Mouse (Mus musculus): ENCODE measurements at regions not wholly inside any gene's neighbourhood (a gene's known extent, or its start where the extent isn't known, plus 50 kb on each side); places are given as distances from the start of the nearest gene placed in this dataset.

- Histone ChIP-seq H3K36me3 (replicated peaks) (no peaks in the 10 kb centered on the region), H3K27me3 (replicated peaks) (no peaks in the 10 kb centered on the region), H3K4me2 (no peak overlapping the region), H3K9ac (no peak overlapping the region), H3K9me3 (no peaks in the 10 kb centered on the region), H3K4me1 (no peaks in the 10 kb centered on the region), H3K27ac (no peak overlapping the region), H3K4me3 (no peak overlapping the region)
- ATAC-seq (replicated peaks) = no peak
These were observed 93.8 kb upstream of the Wdpcp start for GRCm38 (mm10) chr11:21478191-21478590.

GRCm38 (mm10) chr11:21470711-21471110 lies 99.7 kb upstream of the Ugp2 start:
- ATAC-seq (replicated peaks) = no peak
- Histone ChIP-seq H3K27me3 (replicated peaks) (no peaks in the 10 kb centered on the region), H3K4me1 (no peaks in the 10 kb centered on the region), H3K36me3 (replicated peaks) (no peaks in the 10 kb centered on the region), H3K9ac (no peak overlapping the region), H3K4me3 (no peak overlapping the region), H3K27ac (no peak overlapping the region), H3K9me3 (no peaks in the 10 kb centered on the region), H3K4me2 (no peak overlapping the region)
- 48% methylated on average over 4 of the region's 4 CpGs for WGBS

GRCm38 (mm10) chr11:21468465-21468864 lies 97.5 kb upstream of the Ugp2 start:
- Histone ChIP-seq H3K9me3 (no peaks in the 10 kb centered on the region), H3K4me1 (no peaks in the 10 kb centered on the region), H3K4me3 (no peak overlapping the region), H3K27ac (no peak overlapping the region), H3K36me3 (replicated peaks) (no peaks in the 10 kb centered on the region), H3K27me3 (replicated peaks) (no peaks in the 10 kb centered on the region), H3K4me2 (no peak overlapping the region), H3K9ac (no peak overlapping the region)
- no peak for ATAC-seq (replicated peaks)

- Histone ChIP-seq H3K4me2 (no peak overlapping the region), H3K4me3 (no peak overlapping the region), H3K9me3 (no peaks in the 10 kb centered on the region), H3K9ac (no peak overlapping the region), H3K36me3 (replicated peaks) (no peaks in the 10 kb centered on the region), H3K27me3 (replicated peaks) (no peaks in the 10 kb centered on the region), H3K27ac (no peak overlapping the region), H3K4me1 (no peaks in the 10 kb centered on the region)
- no peak for ATAC-seq (replicated peaks)
These were observed 89.0 kb upstream of the Ugp2 start for GRCm38 (mm10) chr11:21460011-21460410.

- no peak overlapping the region for H3K4me3 ChIP-seq
- no peaks in the 10 kb centered on the region for H3K36me3 ChIP-seq (replicated peaks)
- no peaks in the 10 kb centered on the region for H3K4me1 ChIP-seq
- no peak overlapping the region for H3K4me2 ChIP-seq
- H3K27ac ChIP-seq = no peak overlapping the region
- ATAC-seq (replicated peaks) = peak; percentile 78; the same call in 1 of the 2 replicates
- WGBS = 73% methylated on average over 3 of the region's 4 CpGs
- no peak overlapping the region for H3K9ac ChIP-seq
- no peaks in the 10 kb centered on the region for H3K27me3 ChIP-seq (replicated peaks)
- H3K9me3 ChIP-seq = no peaks in the 10 kb centered on the region
These were observed 82.5 kb upstream of the Ugp2 start for GRCm38 (mm10) chr11:21453308-21454106.

GRCm38 (mm10) chr11:21433726-21434125 lies 62.7 kb upstream of the Ugp2 start:
- H3K4me2 ChIP-seq = no peak overlapping the region
- 49% methylated on average over 2 of the region's 2 CpGs for WGBS
- H3K27me3 ChIP-seq (replicated peaks) = no peaks in the 10 kb centered on the region
- H3K36me3 ChIP-seq (replicated peaks) = no peaks in the 10 kb centered on the region
- no peak overlapping the region for H3K27ac ChIP-seq
- H3K4me3 ChIP-seq = no peak overlapping the region
- no peaks in the 10 kb centered on the region for H3K4me1 ChIP-seq
- ATAC-seq (replicated peaks) = no peak
- no peaks in the 10 kb centered on the region for H3K9me3 ChIP-seq
- H3K9ac ChIP-seq = no peak overlapping the region

GRCm38 (mm10) chr11:21430021-21430420 lies 59.0 kb upstream of the Ugp2 start:
- Histone ChIP-seq H3K4me2 (no peak overlapping the region), H3K4me1 (no peaks in the 10 kb centered on the region), H3K27me3 (replicated peaks) (no peaks in the 10 kb centered on the region), H3K9me3 (no peaks in the 10 kb centered on the region), H3K36me3 (replicated peaks) (no peaks in the 10 kb centered on the region), H3K4me3 (no peak overlapping the region), H3K9ac (no peak overlapping the region), H3K27ac (no peak overlapping the region)
- ATAC-seq (replicated peaks) = no peak
- 56% methylated on average over 1 of the region's 1 CpGs for WGBS

GRCm38 (mm10) chr11:21428749-21429148 lies 57.7 kb upstream of the Ugp2 start:
- H3K36me3 ChIP-seq (replicated peaks) = no peaks in the 10 kb centered on the region
- no peak overlapping the region for H3K9ac ChIP-seq
- no peak overlapping the region for H3K4me2 ChIP-seq
- H3K27me3 ChIP-seq (replicated peaks) = no peaks in the 10 kb centered on the region
- no peak for ATAC-seq (replicated peaks)
- H3K4me3 ChIP-seq = no peak overlapping the region
- no peak overlapping the region for H3K27ac ChIP-seq
- H3K4me1 ChIP-seq = no peaks in the 10 kb centered on the region
- 68% methylated on average over 6 of the region's 6 CpGs for WGBS
- no peaks in the 10 kb centered on the region for H3K9me3 ChIP-seq

- WGBS = 67% methylated on average over 3 of the region's 3 CpGs
- no peaks in the 10 kb centered on the region for H3K4me1 ChIP-seq
These were observed 57.0 kb upstream of the Ugp2 start for GRCm38 (mm10) chr11:21428013-21428317.

GRCm38 (mm10) chr11:21427291-21428012 lies 56.5 kb upstream of the Ugp2 start:
- Histone ChIP-seq H3K9ac (no peak overlapping the region), H3K27me3 (replicated peaks) (no peaks in the 10 kb centered on the region), H3K4me3 (no peak overlapping the region), H3K4me2 (no peak overlapping the region), H3K4me1 (no peaks in the 10 kb centered on the region), H3K36me3 (replicated peaks) (no peaks in the 10 kb centered on the region), H3K27ac (no peak overlapping the region), H3K9me3 (no peaks in the 10 kb centered on the region)
- WGBS = 74% methylated on average over 4 of the region's 4 CpGs
- ATAC-seq (replicated peaks) = no peak

More at GRCm38 (mm10) chr11:21428013-21428317, 57.0 kb upstream of the Ugp2 start:
- Histone ChIP-seq H3K9me3 (no peaks in the 10 kb centered on the region), H3K4me3 (no peak overlapping the region), H3K9ac (no peak overlapping the region), H3K27me3 (replicated peaks) (no peaks in the 10 kb centered on the region), H3K27ac (no peak overlapping the region), H3K36me3 (replicated peaks) (no peaks in the 10 kb centered on the region), H3K4me2 (no peak overlapping the region)
- ATAC-seq (replicated peaks) = no peak

- H3K4me2 ChIP-seq = no peak overlapping the region
- H3K4me1 ChIP-seq = no peaks in the 10 kb centered on the region
- no peaks in the 10 kb centered on the region for H3K36me3 ChIP-seq (replicated peaks)
- no peak for ATAC-seq (replicated peaks)
- WGBS = 90% methylated on average over 6 of the region's 6 CpGs
- H3K4me3 ChIP-seq = no peak overlapping the region
- H3K27me3 ChIP-seq (replicated peaks) = no peaks in the 10 kb centered on the region
- H3K27ac ChIP-seq = no peak overlapping the region
- no peaks in the 10 kb centered on the region for H3K9me3 ChIP-seq
- H3K9ac ChIP-seq = no peak overlapping the region
These were observed 54.6 kb upstream of the Ugp2 start for GRCm38 (mm10) chr11:21425480-21426101.

- H3K9ac ChIP-seq = no peak overlapping the region
- no peaks in the 10 kb centered on the region for H3K27me3 ChIP-seq (replicated peaks)
- H3K9me3 ChIP-seq = no peaks in the 10 kb centered on the region
- H3K4me3 ChIP-seq = no peak overlapping the region
- H3K27ac ChIP-seq = no peak overlapping the region
- H3K36me3 ChIP-seq (replicated peaks) = no peaks in the 10 kb centered on the region
- no peak overlapping the region for H3K4me2 ChIP-seq
- no peak for ATAC-seq (replicated peaks)
- no peaks in the 10 kb centered on the region for H3K4me1 ChIP-seq
These were observed 53.3 kb upstream of the Ugp2 start for GRCm38 (mm10) chr11:21424345-21424744.
